Mouse (Mus musculus) lung, postnatal 14 days (tissue): Measurements from ENCODE around the gene Mosmo.
"Not testable (repeated sequence)": the region's sequence is repeated elsewhere in the genome, so short reads cannot be mapped to it uniquely, and the experiment has no call there.

Experiments
- DNase-seq: peaks from one replicate; pipeline ENCODE4 v3.0.0; 2021

Mosmo gene

DNA sequence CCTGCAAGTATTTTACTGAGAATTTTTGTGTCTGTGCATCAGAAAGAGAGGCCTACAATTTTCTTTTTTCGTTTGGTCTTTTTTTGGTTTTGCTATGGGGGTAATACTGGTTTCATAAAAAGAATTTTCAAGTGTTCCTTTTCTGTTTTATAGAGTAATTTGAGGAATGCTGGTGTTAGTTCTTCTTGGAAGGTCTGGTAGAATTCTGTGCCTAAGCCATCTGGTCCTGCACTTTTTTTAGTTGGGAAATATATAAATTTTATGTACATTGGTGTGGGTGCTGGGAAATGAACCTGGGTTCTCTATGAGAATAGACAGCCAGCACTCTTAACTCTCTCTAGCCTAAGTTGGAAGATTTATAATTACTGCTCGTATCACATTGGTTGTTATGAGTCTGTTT is 34.7 kb downstream of the Mosmo start:
- DNase-seq: no peak

DNA sequence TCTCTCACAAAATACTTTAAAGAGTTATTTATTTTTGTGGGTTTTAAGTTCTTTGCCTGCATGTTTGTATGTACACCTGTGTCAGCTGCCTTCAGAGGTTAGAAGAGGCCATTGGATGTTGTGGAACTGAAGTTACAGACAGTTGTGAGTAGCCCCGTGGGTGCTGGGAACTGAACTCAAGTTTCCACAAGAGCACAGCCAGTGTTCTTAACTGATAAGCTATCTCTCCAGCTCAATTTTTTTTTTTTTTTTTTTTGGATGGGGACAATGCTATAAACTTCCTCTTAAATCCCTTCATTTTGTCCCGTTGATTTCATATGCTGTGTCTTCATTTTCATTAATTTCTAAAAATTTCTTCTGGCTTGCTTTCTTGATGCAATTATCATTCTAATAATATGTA is 35.8 kb downstream of the Mosmo start:
- no peak for DNase-seq

- DNase-seq: not testable (repeated sequence)
These were observed 36.5 kb downstream of the Mosmo start for GRCm38 (mm10) chr7:120713951-120714350.

DNA sequence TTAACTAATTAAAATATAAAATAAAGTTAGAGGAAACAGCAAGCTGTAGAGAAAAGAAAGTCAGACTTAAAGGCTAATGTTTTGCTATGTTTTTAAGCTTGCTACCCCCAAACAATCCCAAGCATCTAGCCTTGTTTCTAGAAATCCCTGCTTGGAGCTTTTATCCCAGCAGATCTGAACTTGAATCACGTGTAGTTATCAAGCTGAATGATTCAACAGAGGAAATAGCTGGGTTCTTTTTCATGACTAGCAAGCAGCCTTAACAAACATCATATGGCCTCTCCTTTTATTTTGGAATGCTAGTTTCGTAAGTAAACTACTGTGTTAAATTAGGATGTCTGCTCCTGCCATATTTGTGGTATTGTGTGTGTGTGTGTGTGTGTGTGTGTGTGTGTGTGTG is 39.8 kb downstream of the Mosmo start:
- no peak for DNase-seq

DNA sequence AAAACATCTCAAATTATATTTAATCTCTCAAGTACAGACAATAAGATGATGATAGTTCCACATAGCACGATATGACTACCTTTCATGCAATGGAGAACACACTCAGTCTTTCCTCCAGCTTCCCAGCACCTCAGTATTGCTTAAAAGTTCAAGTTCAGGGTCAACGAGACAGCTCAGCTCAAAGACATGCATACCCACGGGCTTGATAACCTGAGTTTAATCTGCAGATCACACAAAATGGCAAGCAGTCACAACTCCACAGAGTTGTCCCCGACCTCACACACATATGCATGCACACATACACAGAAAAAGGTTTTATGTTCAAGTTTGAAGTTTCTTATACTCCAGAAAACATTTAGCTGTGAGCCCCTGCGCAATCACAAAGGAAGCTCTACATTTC is 43.6 kb downstream of the Mosmo start:
- no peak for DNase-seq

GRCm38 (mm10) chr7:120721456-120721855 is 44.0 kb downstream of the Mosmo start:
- DNase-seq: no peak

DNA sequence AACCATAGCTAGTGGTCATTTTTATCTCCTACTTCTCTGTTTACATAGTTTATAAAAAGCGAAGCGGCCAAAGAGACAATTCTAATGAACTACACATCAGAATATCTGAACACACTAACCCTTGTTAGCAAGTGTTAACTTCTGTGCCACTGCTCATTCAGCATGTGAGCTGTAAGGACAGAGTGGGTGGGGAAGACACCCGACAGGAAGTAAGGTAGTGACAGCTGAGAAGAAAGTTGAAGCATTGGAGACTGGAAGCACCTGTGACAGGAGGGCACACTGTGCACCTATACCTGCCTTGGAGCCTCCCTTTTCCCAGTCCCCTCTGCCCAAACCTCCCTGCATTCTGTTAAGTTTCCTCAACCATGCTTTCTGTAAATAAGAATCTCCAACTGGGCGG is 44.6 kb downstream of the Mosmo start:
- DNase-seq: no peak

GRCm38 (mm10) chr7:120722839-120723278 is 45.4 kb downstream of the Mosmo start:
- no peak for DNase-seq

DNA sequence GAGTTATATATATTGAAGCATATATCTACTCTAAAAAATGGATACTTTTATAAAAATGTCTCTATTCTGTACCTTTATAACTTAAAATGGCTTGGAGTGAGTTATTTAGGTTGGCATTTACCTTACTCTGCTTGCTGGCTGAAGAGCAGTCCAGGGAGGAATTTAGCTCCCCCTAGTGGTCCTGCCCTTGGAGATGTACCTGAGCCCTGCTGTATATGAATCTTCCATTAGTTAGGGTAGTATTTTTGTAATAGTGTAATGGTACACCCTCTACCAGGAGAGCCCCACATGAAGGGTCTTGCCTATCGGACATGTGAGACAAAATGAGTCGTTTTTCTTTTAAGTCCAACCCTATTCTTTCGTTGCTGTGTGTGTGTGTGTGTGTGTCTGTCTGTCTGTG is 50.2 kb downstream of the Mosmo start:
- peak; percentile 67 for DNase-seq

DNA sequence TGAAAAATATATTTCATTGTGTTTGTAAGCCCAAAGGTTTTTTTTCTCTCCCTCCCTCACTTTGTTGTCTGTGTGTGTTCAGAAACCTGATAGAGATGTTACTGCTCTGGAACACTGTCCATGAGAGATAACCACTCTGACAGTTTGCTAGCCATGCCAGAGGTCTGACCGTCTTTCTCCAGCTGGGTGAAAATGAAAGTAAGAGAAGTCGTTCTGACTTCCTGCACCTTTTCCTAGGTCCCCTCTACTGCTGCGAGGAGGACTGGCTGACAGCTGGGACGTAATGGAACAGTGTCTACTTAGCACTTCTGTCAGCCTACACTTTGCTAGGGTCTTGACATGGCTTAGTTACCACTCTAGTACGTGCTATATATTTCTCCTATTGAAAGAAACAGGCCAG is 52.2 kb downstream of the Mosmo start:
- DNase-seq: no peak

GRCm38 (mm10) chr7:120732906-120733305 is 55.5 kb downstream of the Mosmo start:
- DNase-seq: no peak

DNA sequence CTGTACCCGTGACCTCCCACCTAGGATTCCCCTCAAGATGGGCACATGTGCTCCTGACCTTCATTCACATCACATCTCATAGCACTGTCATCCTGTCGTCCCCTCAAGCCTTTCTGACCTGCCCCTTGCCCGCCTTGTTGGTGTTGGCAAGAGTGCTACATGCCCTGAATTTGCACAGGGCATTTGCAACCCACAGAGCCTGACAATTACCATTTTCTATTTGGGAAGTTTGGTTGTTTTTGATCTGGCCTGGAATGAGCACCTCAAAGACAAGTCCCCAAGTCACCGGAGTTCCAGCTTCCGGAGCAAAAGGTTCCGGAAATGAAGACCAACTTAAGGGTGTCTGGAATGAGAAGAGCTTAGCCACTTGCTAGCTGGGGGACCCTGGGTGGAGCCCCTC is 61.6 kb downstream of the Mosmo start, which contains the start of gene Vwa3a:
Gene Vwa3a (plus strand): TSS at position 301 of the 400 bp plus-strand sequence.
- DNase-seq: no peak

DNA sequence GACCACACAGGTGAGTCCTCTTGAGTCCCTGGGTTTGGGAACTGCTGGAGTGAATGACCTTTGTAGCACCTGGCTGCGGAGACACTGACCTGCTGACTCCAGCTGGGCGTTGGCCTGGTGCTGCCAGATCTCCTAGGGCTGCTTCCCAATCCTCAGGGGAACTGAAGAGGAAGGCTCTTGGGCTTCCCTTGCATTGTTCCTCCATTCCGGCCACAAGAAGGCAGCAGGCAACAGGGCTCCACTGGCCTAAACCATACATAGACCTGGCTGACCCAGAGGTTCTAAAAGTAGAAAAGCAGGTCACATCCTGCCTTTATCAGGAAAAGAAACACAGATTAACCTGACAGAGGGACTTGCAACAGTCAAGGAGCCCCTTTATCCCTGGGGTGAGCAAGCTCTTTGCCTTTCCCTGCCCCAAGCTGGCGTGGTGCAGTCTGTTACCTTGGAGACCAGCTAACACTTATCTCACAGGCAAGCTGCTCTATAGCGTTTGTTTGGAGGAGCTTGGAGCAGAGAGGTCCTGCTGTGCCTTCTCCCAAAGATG is 62.2 kb downstream of the Mosmo start:
- no peak for DNase-seq

- no peak for DNase-seq
These were observed 66.2 kb downstream of the Mosmo start for GRCm38 (mm10) chr7:120743366-120744351.

DNA sequence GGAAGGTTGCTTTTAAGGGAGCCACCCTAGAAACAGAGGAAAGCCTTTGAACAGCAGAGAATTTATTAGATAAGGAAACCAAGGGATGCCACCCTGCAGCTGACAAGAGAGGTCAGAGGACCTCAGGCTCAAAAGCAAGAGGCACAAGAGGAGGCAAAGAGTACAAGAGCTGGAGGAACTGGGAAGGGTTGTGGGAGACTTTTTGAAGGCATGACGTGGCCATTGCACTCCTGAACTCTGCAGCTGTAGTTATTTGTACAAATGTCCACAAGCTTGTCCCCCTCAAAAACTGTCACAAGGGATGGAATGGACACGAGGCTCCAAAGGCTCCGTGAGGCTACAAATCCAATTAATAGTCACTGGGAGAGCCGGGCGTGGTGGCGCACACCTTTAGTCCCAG is 67.2 kb downstream of the Mosmo start:
- DNase-seq: no peak

GRCm38 (mm10) chr7:120746029-120746428 is 68.6 kb downstream of the Mosmo start:
- no peak for DNase-seq

DNA sequence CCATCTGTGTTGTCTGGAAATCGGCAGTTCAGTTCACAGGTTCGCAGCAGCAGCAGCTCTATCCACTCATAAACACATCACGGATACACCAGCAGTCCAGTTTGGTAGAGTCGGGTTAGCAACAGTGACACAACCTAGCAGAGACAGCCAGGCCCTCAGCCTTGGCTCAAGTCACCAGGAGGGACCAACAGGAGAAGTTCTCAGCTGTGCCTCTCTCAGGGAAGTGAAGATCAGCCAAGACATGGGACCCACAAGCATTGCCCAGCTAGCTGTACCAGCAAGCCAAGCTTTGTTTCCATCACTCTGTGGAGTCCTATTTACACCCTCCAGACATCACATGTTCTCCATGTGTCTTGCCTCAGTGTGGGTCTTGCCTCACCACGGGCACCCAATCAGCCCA is 69.4 kb downstream of the Mosmo start:
- DNase-seq: no peak

DNA sequence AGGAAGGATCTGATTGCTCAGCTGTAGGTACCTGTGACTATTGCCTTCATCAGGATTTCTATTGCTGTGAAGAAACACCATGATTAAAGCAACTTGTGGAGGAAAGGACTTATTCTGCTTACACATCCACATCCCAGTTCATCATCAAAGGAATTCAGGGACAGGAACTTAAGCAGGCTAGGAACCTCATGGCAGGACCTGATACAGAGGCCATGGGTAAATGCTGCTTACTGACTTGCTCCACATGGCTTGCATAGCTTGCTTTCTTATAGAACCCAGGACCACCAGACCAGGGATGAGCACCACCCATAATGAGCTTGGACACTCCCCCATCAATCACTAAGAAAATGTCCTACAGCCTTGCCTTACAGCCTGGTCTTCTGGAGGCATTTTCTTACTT is 71.1 kb downstream of the Mosmo start:
- DNase-seq: no peak

GRCm38 (mm10) chr7:120751330-120751729 is 73.9 kb downstream of the Mosmo start:
- DNase-seq: no peak

DNA sequence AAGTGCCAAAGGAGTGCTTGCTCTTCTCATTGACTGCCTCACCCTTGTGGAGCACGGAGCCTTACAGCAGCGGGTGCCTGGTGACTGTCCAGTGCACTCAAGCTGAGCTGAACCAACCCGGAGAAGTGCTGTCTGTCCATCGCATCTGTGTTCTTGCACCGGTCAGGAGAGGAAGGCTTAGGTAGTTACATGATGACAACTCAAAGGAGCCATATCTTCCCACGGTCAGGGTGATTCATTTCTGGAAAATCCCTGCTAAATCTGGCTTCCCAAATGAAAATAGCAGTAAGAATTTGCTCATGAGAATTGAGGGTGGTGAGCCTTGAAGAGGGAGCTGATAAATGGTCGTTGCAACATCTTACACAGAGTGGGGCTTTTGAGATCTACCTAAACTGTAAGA is 74.5 kb downstream of the Mosmo start:
- no peak for DNase-seq

DNA sequence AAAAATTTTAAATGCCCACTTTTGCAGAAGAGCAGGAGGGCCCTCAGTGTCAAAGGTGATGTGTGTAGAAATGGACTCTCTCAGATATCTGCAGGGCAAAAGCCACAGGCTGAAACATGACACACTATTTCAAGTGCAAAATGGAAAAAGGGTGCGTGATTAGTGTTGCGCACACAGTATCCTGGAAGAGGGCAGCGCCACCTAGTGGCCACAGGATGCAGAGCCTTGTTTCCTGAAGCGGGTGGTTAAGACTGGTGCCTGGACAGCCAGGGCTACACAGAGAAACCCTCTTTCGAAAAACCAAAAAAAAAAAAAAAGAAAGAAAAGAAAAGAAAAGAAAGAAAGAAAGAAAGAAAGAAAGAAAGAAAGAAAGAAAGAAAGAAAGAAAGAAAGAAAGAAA is 77.3 kb downstream of the Mosmo start:
- DNase-seq: peak; percentile 87

- DNase-seq: no peak
These were observed 90.0 kb downstream of the Mosmo start for GRCm38 (mm10) chr7:120767369-120767768.

- no peak for DNase-seq
These were observed 94.0 kb downstream of the Mosmo start for GRCm38 (mm10) chr7:120771389-120771788.

DNA sequence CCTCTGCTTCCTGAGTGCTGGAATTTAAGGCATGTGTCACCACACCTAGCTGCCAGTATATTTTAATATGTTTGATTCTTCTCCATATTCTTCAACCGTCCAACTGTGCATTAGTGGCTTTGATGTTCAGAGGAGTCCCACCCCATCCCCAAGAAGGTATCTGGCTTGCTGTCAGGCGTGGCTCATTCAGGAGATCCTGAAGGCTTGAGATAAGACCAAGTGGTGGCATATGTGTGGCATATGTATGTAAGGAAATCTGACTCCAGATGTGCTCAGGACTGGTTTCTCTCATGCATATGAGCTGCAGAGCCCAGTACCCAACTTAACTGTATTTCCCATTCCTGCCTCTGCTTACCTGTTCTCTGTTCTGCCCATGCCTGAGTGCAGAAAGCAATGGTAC is 100.6 kb downstream of the Mosmo start:
- DNase-seq: no peak
